Mouse (Mus musculus): ENCODE measurements around the gene Shank2.

DNA sequence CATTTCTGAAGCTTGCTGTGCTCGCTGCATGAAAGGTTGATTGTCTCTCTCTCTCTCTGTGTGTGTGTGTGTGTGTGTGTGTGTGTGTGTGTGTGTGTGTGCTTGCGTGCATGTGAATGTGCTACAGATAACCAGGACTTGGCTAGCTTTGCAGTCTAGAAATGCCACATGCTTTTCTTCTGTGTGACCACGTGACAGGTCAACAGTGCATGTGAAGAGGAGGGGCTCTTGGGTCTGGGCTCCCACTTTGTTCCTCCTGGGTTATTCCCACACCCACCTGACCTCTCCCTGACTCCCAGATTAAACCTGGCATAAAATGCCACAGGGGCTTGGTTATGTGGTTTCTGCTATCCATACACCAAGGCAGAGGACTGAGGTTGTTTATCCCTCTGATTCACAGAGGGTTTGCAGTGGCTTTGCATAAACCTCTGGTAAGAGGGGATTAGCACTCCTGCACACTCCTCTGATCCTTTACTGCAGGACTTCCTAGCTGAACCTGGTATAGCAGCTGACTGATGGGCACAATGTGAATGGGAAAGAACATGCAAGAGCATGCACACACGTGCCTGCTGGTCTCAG lies 109.4 kb downstream of the Shank2 start:
- no peak for TF ChIP-seq MAX (IDR thresholded peaks at IDR 0.05; ENCODE audit: low read length)
- no peak for TF ChIP-seq USF1 (IDR thresholded peaks at IDR 0.05; ENCODE audit: low read depth, low read length)
- no peak for TF ChIP-seq CTCF (IDR thresholded peaks at IDR 0.05 in 2 of 3, conservative IDR thresholded peaks at IDR 0.05 in 1 of 3; ENCODE audit: control insufficient read depth in 1 of 3, insufficient read depth in 1 of 3, low read depth in 2 of 3, low read length in 3 of 3, poor library complexity in 1 of 3, severe bottlenecking in 1 of 3)
- no peak for TF ChIP-seq ZMIZ1 (IDR thresholded peaks at IDR 0.05; ENCODE audit: low read depth, low read length)
- TF ChIP-seq POLR2A (IDR thresholded peaks at IDR 0.05; ENCODE audit: control insufficient read depth in 1 of 2, insufficient read depth in 1 of 2, low read depth in 1 of 2, low read length in 2 of 2, poor library complexity in 1 of 2), result no peak
